Mouse (Mus musculus) MEL (cell line): ENCODE measurements at regions not wholly inside any gene's neighbourhood (a gene's known extent, or its start where the extent isn't known, plus 50 kb on each side); places are given as distances from the start of the nearest gene placed in this dataset.

Source experiments
- DNase-seq: peaks from one replicate; pipeline ENCODE4 v3.0.0; 2011; ENCODE audit warnings: low read depth, low spot score
- H3K27ac ChIP-seq: 2 replicates; pipeline ENCODE4 v1.5.1; 2012; ENCODE audit warnings: low read depth, mild to moderate bottlenecking, control low read depth, low read length, moderate library complexity; ENCODE audit not compliant: control insufficient read depth
- H3K27me3 ChIP-seq, 2 experiments: fragments of 150-350 bp in 1 of 2; sonication (generic) in 1 of 2; 2 replicates each; pipeline ENCODE4 v1.6.1; 2012; ENCODE audit warnings: low read length in 2 of 2, mild to moderate bottlenecking in 2 of 2, improper control_type of control experiment in 1 of 2, moderate library complexity in 1 of 2; ENCODE audit not compliant: insufficient read depth in 2 of 2, control insufficient read depth in 1 of 2
- H3K36me3 ChIP-seq, 2 experiments: 2 replicates each; pipeline ENCODE4 v1.6.1; 2012 to 2014; ENCODE audit warnings: low read length in 2 of 2, improper control_type of control experiment in 1 of 2, inconsistent platforms in 1 of 2, mild to moderate bottlenecking in 1 of 2; ENCODE audit not compliant: insufficient read depth in 2 of 2, control insufficient read depth in 1 of 2
- H3K4me1 ChIP-seq, 2 experiments: fragments of 150-350 bp in 1 of 2; sonication (generic) in 1 of 2; 2 replicates each; pipeline ENCODE4 v1.6.1; 2012; ENCODE audit warnings: low read length in 2 of 2, improper control_type of control experiment in 1 of 2, mild to moderate bottlenecking in 1 of 2; ENCODE audit not compliant: insufficient read depth in 2 of 2, control insufficient read depth in 1 of 2
- H3K4me3 ChIP-seq, 2 experiments: fragments of 150-350 bp in 1 of 2; sonication (generic) in 1 of 2; 2 replicates each; pipeline ENCODE4 v1.5.1; 2012; ENCODE audit warnings: low read depth in 2 of 2, low read length in 2 of 2, mild to moderate bottlenecking in 2 of 2, moderate library complexity in 2 of 2, control low read depth in 1 of 2, improper control_type of control experiment in 1 of 2; ENCODE audit not compliant: control insufficient read depth in 1 of 2, insufficient read depth in 1 of 2
- H3K79me2 ChIP-seq: 2 replicates; pipeline ENCODE4 v1.6.1; 2012; ENCODE audit warnings: mild to moderate bottlenecking, low read length, moderate library complexity; ENCODE audit not compliant: control insufficient read depth, poor library complexity, insufficient read depth
- H3K9ac ChIP-seq: 2 replicates; pipeline ENCODE4 v1.6.1; 2012; ENCODE audit warnings: low read depth, mild to moderate bottlenecking, control low read depth, low read length, moderate library complexity; ENCODE audit not compliant: control insufficient read depth, poor library complexity, severe bottlenecking
- H3K9me3 ChIP-seq: fragments of 150-350 bp; sonication (generic); replicated peaks from 2 replicates; pipeline ENCODE4 v1.6.1; 2012; ENCODE audit warnings: mild to moderate bottlenecking, low read length, improper control_type of control experiment, moderate library complexity; ENCODE audit not compliant: insufficient read depth
- CTCF ChIP-seq, 3 experiments: IDR thresholded peaks in 2 of 3; conservative IDR thresholded peaks in 1 of 3; 2 replicates each; pipeline ENCODE4 v1.5.1; 2011 to 2012; ENCODE audit warnings: low read length in 3 of 3, low read depth in 2 of 3, mild to moderate bottlenecking in 2 of 3, improper control_type of control experiment in 1 of 3, inconsistent platforms in 1 of 3, mixed read lengths in 1 of 3, moderate library complexity in 1 of 3; ENCODE audit not compliant: control insufficient read depth in 1 of 3, insufficient read depth in 1 of 3, poor library complexity in 1 of 3, severe bottlenecking in 1 of 3
- EP300 ChIP-seq, 2 experiments: IDR thresholded peaks; 2 replicates each; pipeline ENCODE4 v1.6.1; 2011; ENCODE audit warnings: improper control_type of control experiment in 2 of 2, low read length in 2 of 2, low read depth in 1 of 2, mild to moderate bottlenecking in 1 of 2
- ETS1 ChIP-seq: IDR thresholded peaks from 2 replicates; pipeline ENCODE4 v1.6.1; 2012; ENCODE audit warnings: low read depth, mild to moderate bottlenecking, inconsistent platforms, low read length, improper control_type of control experiment, moderate library complexity
- MAX ChIP-seq: IDR thresholded peaks from 2 replicates; pipeline ENCODE4 v1.6.1; 2011; ENCODE audit warnings: low read length, improper control_type of control experiment
- MAZ ChIP-seq: IDR thresholded peaks from 2 replicates; pipeline ENCODE4 v1.6.1; 2012; ENCODE audit warnings: low read depth, mild to moderate bottlenecking, inconsistent platforms, low read length, improper control_type of control experiment
- NRF1 ChIP-seq: IDR thresholded peaks from 2 replicates; pipeline ENCODE4 v1.6.1; 2014; ENCODE audit warnings: low read depth, mild to moderate bottlenecking, inconsistent platforms, low read length, improper control_type of control experiment, moderate library complexity; ENCODE audit not compliant: poor library complexity, insufficient read depth, severe bottlenecking
- POLR2AphosphoS2 ChIP-seq: IDR thresholded peaks from 2 replicates; pipeline ENCODE4 v1.6.1; 2011; ENCODE audit warnings: low read length, improper control_type of control experiment
- RAD21 ChIP-seq: IDR thresholded peaks from 2 replicates; pipeline ENCODE4 v1.6.1; 2011; ENCODE audit warnings: mild to moderate bottlenecking, low read depth, low read length, improper control_type of control experiment
- TAL1 ChIP-seq: IDR thresholded peaks from 2 replicates; pipeline ENCODE4 v1.6.1; 2012; ENCODE audit warnings: mild to moderate bottlenecking, inconsistent platforms, low read length, moderate library complexity, mixed read lengths
- TBP ChIP-seq: IDR thresholded peaks from 2 replicates; pipeline ENCODE4 v1.8.0; 2011; ENCODE audit warnings: low read depth, low read length, improper control_type of control experiment
- TCF12 ChIP-seq: IDR thresholded peaks from 2 replicates; pipeline ENCODE4 v1.6.1; 2014; ENCODE audit warnings: low read depth, mild to moderate bottlenecking, inconsistent platforms, low read length, improper control_type of control experiment, moderate library complexity
- USF2 ChIP-seq, 2 experiments: IDR thresholded peaks; 2 replicates each; pipeline ENCODE4 v1.6.1; 2011 to 2012; ENCODE audit warnings: improper control_type of control experiment in 2 of 2, low read length in 2 of 2, borderline replicate concordance in 1 of 2, inconsistent platforms in 1 of 2, low read depth in 1 of 2, mild to moderate bottlenecking in 1 of 2; ENCODE audit not compliant: insufficient read depth in 1 of 2
- ZMIZ1 ChIP-seq: IDR thresholded peaks from 2 replicates; pipeline ENCODE4 v1.6.1; 2012; ENCODE audit warnings: low read depth, mild to moderate bottlenecking, inconsistent platforms, low read length, improper control_type of control experiment, moderate library complexity
- ZNF384 ChIP-seq: IDR thresholded peaks from 2 replicates; pipeline ENCODE4 v1.6.1; 2012; ENCODE audit warnings: low read depth, mild to moderate bottlenecking, inconsistent platforms, low read length, improper control_type of control experiment

- Histone ChIP-seq H3K4me3 (no peak overlapping the region), H3K79me2 (no peaks in the 10 kb centered on the region), H3K4me1 (no peaks in the 10 kb centered on the region), H3K9me3 (no peaks in the 10 kb centered on the region), H3K9ac (no peak overlapping the region), H3K27ac (no peak overlapping the region), H3K36me3 (no peaks in the 10 kb centered on the region), H3K27me3 (no peaks in the 10 kb centered on the region)
- TF ChIP-seq ETS1 (no peak), MAX (no peak), TBP (no peak), RAD21 (no peak), NRF1 (no peak), TCF12 (no peak), CTCF (IDR thresholded peaks at IDR 0.05 in 2 of 3, conservative IDR thresholded peaks at IDR 0.05 in 1 of 3; ENCODE audit: control insufficient read depth in 1 of 3, insufficient read depth in 1 of 3, low read depth in 2 of 3, low read length in 3 of 3, poor library complexity in 1 of 3, severe bottlenecking in 1 of 3) (no peak), USF2 (IDR thresholded peaks at IDR 0.05; ENCODE audit: borderline replicate concordance in 1 of 2, insufficient read depth in 1 of 2, low read depth in 1 of 2, low read length in 2 of 2) (no peak)
- no peak for DNase-seq
Measured at GRCm38 (mm10) chr3:39838377-39839145, 692.5 kb upstream of the Intu start.

DNA sequence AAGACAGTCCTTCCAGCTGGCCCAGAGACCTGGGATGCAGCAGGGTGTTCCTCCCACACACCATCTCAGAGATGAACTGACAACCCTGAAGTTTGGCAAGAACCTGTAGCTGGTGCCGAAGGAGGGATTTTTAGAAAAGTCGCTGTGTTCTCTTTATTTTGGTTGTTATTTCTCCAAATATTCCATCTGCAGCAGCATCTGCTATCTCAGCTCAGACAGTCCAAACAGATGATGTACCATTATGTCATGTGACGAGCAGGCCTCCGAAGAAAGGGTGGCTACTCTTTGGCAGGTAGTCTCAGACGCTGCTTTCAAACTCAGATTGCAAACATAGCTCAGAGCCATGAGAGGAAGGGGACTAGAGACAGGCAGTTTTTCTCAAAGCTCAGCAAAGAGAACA, 690.1 kb upstream of the Intu start:
- H3K4me1 ChIP-seq: no peaks in the 10 kb centered on the region
- H3K4me3 ChIP-seq: no peak overlapping the region
- no peaks in the 10 kb centered on the region for H3K9me3 ChIP-seq
- H3K9ac ChIP-seq: no peak overlapping the region
- no peak for DNase-seq
- no peaks in the 10 kb centered on the region for H3K79me2 ChIP-seq
- H3K36me3 ChIP-seq: no peaks in the 10 kb centered on the region
- H3K27me3 ChIP-seq: no peaks in the 10 kb centered on the region
- TF ChIP-seq ZMIZ1 (no peak), ZNF384 (no peak), RAD21 (no peak), EP300 (IDR thresholded peaks at IDR 0.05; ENCODE audit: low read depth in 1 of 2, low read length in 2 of 2) (no peak), POLR2AphosphoS2 (no peak), TAL1 (no peak), MAZ (no peak), USF2 (IDR thresholded peaks at IDR 0.05; ENCODE audit: borderline replicate concordance in 1 of 2, insufficient read depth in 1 of 2, low read depth in 1 of 2, low read length in 2 of 2) (no peak), TCF12 (no peak)
- H3K27ac ChIP-seq: no peak overlapping the region
